Mouse (Mus musculus) myocyte (in vitro differentiated cells): ENCODE measurements around the gene Ahcyl2.

Source experiments
- E2F4 ChIP-seq: IDR thresholded peaks from one replicate; pipeline ENCODE4 v1.6.1; 2011; ENCODE audit warnings: mild to moderate bottlenecking, control low read depth, moderate library complexity; ENCODE audit not compliant: insufficient read depth
- MAX ChIP-seq: IDR thresholded peaks from one replicate; pipeline ENCODE4 v1.6.1; 2011; ENCODE audit warnings: low read depth, mild to moderate bottlenecking, control low read depth
- POLR2A ChIP-seq: IDR thresholded peaks from one replicate; pipeline ENCODE4 v1.6.1; 2011; ENCODE audit warnings: low read depth, mild to moderate bottlenecking, control low read depth, moderate library complexity; ENCODE audit not compliant: insufficient read length
- USF1 ChIP-seq: IDR thresholded peaks from one replicate; pipeline ENCODE4 v1.6.1; 2011; ENCODE audit warnings: low read depth, mild to moderate bottlenecking, control low read depth, moderate library complexity

DNA sequence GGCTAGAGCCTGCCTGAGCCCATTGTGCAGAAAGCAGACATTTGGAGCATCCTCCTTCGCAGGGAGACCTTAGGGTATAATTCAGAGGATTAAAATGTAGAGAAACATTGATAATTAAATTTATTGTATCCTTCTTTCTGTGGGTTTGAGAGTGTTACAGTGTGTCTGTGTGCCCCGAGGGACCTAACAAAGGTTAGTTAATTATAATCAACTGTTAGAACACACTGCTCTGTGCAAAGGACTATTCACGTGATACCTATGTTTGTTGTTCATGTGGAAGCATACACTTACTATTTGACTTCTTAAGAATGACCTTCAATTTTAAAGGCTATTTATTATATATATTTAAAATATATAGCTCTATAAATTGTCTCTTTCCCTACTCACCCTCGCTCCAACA is 64.5 kb downstream of the Ahcyl2 start:
- TF ChIP-seq POLR2A (no peak), MAX (no peak), USF1 (no peak), E2F4 (no peak)
